Mouse (Mus musculus) heart, adult 2 months (tissue): ENCODE results near the gene Selenov.
A peak's percentile ranks its signal among the peaks of the same experiment; 100 is the strongest.

ENCODE experiments used
- CTCF ChIP-seq: fragments of 200-600 bp; IDR thresholded peaks from 2 replicates; pipeline ENCODE4 v1.8.1; 2022; ENCODE audit warnings: antibody characterized with exemption, mild to moderate bottlenecking, moderate library complexity
- POLR2A ChIP-seq: fragments of 200-500 bp; IDR thresholded peaks from 2 replicates; pipeline ENCODE4 v1.6.1; 2011; ENCODE audit warnings: mild to moderate bottlenecking, low read depth, low read length, control low read depth; ENCODE audit not compliant: insufficient read depth

DNA sequence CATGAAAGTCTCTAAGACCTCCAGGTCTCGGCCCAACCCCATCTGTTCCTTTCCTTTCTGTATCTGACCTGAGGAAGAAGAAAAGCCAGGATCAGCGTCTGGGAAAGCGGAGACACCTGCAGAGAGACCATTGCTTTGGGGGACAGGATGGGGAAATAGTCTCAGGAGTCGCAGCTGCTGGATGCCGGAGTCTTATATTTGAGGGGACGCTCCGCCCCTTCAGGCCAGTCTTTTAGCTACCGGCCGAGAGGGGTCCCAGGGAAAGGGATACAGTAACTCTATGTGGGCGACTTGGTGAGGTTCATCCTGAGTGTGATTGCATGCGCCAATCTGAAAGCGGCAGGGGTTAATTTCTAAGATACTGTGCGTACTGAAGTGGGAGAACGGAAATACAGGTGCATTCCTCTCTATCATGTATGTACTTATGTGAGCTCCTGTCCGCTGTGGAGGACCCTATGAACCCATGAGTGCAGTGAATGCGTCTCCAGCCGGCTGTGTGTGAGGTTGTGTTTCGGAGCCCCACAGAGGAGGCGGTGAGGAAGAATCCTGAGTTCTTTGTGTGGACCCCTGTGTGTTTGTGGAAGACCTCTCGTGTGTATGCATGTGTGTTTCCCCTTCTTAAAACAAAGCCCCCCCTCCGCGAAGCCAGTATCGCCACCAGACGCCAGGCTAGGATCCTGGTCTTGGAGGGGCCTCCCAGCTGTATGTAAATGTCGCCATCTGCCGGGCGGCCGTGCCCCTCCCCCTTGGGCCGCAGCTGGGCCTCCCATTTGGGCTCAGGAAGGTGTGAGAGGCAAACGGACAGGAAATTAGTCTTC is 10.8 kb upstream of the Selenov start, which contains the start of gene Dll3:
- TF ChIP-seq POLR2A (no peak), CTCF (peak; percentile 75)
